Mouse (Mus musculus) naive thymus-derived CD4-positive, alpha-beta T cell, adult 2 months (primary cell): ENCODE results near the gene Hist2h3b.

Experiments used
- DNase-seq: peaks from one replicate; pipeline ENCODE4 v3.0.0-alpha.2; 2011; ENCODE audit warnings: low read depth

The Hist2h3b gene

GRCm38 (mm10) chr3:96268051-96268775, at the start of gene Hist2h3b:
Hist2h3b (plus strand) TSS chr3:96268654.
- peak; percentile 81 for DNase-seq

DNA sequence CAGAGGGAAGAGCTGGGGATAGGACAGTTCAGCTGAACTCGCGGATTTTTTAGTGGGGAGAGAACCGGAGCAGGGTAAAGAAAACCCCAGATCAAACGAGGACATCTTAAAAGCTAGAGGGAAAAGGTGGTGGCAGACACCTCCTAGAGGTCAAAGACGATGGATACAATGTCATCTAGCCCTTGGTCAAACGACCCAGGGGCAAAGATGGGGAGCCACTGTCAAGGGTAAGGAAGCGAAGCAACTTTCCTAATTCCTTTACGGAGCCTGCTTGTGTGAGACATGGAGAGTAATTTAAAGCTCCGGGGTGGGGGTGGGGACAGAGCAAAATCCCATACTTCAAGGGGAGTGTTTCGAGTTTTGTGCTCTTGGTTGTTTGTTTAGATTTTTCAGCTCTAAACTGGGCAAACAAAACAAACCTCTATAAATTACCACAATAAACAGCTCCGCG, 49.2 kb upstream of the Hist2h3b start:
- DNase-seq, result peak; percentile 78

DNA sequence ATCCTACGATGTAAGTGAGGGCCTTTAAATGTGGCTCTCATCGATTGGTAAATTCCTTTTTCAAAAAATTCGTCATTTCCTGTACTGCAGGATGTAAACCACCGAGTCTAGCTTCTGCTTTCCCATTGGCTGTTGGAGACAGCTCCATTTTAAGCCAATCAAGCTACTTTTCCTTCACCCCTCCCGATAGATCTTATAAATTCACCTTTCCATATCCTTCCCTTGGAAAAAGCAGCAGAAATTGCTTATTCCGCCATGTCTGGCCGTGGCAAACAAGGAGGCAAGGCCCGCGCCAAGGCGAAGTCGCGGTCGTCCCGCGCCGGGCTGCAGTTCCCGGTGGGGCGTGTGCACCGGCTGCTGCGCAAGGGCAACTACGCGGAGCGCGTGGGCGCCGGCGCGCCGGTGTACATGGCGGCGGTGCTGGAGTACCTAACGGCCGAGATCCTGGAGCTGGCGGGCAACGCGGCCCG, 48.8 kb upstream of the Hist2h3b start, which contains the start of the genes Bola1 and Hist2h2ab:
Gene Bola1, minus strand, starts transcription at position 49 of the 470 bp plus-strand sequence.
Gene Hist2h2ab, plus strand, starts transcription at position 205 of the 470 bp plus-strand sequence.
- DNase-seq, result peak; percentile 92

GRCm38 (mm10) chr3:96220131-96220764, 48.2 kb upstream of the Hist2h3b start:
- peak; percentile 78 for DNase-seq

DNA sequence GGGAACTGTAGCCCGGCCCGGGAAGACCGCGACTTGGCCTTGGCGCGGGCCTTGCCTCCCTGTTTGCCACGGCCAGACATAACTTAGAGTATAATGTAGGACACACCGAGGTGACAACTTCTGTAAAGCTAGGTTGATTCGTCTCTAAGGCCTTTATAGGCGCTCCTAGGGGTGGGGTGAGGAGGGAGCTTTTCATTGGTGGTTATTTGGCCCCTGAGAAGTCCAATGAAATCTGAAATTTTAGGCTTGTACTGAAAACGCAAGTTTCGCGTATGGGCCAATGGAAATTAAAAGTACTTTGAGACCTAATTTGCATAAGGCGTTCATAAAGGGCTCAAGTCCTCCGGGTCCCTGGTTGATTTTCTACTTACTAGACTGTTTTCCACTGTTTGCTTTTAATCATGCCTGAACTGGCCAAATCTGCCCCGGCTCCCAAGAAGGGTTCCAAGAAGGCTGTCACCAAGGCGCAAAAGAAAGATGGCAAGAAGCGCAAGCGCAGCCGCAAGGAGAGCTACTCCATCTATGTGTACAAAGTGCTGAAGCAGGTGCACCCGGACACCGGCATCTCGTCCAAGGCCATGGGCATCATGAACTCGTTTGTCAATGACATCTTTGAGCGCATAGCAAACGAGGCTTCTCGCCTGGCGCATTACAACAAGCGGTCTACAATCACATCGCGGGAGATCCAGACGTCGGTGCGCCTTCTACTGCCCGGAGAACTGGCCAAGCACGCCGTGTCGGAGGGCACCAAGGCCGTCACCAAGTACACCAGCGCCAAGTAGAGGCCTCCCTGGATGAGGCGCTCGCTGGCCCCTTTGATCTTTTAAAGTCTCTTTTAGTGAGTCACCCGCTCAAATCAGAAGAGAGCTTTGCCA, 47.5 kb upstream of the Hist2h3b start, which contains the start of the genes Hist2h2ac and Hist2h2be:
Gene Hist2h2ac, minus strand, starts transcription at position 116 of the 875 bp plus-strand sequence.
Gene Hist2h2be, plus strand, starts transcription at position 355 of the 875 bp plus-strand sequence.
- peak; percentile 96 for DNase-seq

GRCm38 (mm10) chr3:96221640-96222038, 46.8 kb upstream of the Hist2h3b start:
- DNase-seq, result no peak

- DNase-seq, result no peak
These were observed 45.7 kb upstream of the Hist2h3b start for GRCm38 (mm10) chr3:96222774-96223173.

- no peak for DNase-seq
These were observed 43.0 kb upstream of the Hist2h3b start for GRCm38 (mm10) chr3:96225421-96225820.

GRCm38 (mm10) chr3:96226695-96227648, 41.5 kb upstream of the Hist2h3b start:
- DNase-seq, result no peak

- no peak for DNase-seq
These were observed 39.6 kb upstream of the Hist2h3b start for GRCm38 (mm10) chr3:96228828-96229227.

DNA sequence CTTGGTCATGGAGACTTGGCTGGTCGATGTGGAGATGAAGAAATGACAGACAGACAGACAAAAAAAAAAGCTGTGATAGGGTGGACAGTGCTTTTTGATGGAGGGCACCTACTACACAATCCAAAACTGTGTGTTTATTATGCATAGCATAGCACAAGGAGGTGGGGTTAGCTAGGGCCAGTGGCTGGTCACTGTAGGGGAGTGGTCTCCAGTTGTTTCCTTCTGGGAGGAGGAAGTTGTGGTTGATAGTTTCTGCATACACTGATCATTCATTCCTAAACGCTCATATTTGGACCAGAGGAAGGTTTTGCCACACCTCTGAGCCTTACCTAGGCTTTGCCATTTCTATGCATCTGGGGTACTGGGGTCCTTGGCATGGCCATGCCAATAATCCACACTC, 38.0 kb upstream of the Hist2h3b start:
- DNase-seq, result no peak

GRCm38 (mm10) chr3:96230910-96231757, 37.3 kb upstream of the Hist2h3b start:
- DNase-seq, result no peak

DNA sequence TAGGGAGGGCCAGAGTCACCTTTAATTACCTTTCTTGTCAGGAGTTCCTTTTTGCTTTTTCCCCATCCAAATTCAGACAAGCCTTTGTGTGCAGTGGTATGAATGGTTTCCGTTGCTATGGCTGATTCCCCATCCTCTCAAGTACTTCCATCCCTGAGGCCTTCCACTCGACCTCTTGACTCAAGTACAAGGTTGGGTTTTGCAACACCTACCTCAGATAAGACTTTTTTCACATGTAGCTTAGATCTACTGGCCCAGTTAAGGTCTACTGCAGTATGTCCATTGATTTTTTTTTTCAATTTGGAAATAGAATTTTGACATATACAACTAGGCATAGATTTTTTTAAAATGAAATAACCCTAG, 36.7 kb upstream of the Hist2h3b start:
- DNase-seq, result no peak

DNA sequence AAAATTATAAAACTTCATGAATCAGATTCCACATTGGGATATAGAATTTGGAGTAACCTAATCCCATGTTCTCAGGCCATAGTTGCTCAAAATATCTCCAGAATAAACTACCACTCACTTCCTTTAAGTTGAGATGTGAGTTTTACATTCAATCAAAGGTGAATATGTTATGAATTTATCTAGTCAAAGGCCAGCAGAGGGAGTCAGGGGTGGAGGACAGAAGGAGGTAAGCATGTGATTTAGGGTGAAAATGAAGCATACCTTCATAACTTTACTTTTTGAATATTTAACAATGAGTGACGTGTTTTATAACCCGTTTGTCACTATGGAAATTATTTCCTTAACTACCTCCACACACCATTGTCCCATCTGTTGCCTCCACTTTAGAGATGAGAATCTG, 33.5 kb upstream of the Hist2h3b start:
- DNase-seq, result peak; percentile 61

DNA sequence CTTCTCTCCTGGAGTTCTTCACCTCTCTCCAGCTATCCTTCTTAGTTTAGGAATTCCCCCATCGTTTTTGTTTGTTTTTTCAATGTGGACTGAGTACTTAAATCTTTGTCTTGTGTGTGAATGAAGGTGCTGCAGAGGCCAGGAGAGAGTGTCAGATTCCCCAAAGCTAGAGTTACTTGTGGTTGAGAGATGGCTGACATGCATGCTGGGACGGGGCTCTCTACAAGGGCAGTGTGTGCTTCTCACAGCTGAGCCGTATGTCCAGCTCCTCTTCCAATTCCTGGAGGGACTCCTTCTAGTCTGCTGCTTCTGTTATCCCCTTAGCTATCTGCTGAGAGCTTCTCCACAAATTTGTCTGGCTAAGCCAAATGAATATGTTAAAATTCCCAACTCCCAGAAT, 32.6 kb upstream of the Hist2h3b start:
- no peak for DNase-seq

- no peak for DNase-seq
These were observed 31.6 kb upstream of the Hist2h3b start for GRCm38 (mm10) chr3:96236834-96237334.

- no peak for DNase-seq
These were observed 31.0 kb upstream of the Hist2h3b start for GRCm38 (mm10) chr3:96237335-96237903.

DNA sequence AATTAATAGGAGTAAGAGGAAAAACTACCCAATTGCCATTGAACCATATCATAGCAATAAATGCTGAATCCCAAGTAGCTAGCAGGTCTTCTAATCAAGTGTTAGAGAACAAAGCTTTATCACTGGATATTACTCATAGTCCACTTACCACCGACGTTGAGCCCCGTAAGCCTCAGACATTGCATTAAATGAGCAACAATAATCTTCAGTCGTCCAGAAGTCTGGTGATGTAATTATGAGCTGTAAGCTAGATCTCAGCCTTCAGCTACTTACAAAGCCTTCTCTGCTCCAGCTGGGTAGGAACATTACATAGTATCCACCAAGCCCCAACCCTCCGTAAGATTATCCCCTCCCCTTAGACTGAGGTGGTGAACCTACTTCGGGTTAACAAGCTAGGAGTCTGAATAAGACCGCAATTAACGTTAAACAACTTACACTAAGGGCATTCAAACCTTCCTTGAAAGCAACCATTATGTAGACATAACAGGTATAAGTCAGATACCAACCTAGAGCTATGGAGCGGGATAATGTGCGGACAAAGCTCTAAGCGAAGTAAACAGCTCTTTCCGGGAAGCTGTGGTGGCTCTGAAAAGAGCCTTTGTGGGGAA, 30.4 kb upstream of the Hist2h3b start:
- DNase-seq, result peak; percentile 51
